23 mouse cellular contexts compared by ENCODE assay signal in the genomic region with DNA sequence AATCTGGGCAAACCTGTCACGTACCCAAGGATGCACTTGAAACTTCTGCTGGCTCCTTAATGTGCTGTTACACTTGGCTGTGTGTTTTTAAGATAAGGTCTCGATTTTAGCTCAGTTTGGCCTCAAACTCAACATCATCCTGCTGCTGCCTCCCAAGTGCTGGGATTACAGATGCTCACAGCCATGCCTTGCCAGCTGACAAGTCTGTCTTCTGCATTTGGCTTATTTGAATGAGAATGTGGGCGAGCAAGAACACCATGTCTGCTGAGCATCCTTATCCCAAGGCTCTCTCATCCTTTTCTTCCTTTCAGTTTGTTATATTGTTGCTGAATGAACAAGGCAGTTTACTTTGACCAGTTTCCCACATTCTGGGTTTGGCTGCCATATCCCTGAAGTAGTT. TPM values are rescaled to one million over a fixed set of nuclear protein-coding genes. Genes with fewer than 3 reads are reported as not detected.
A peak's percentile ranks its signal among the peaks of the same experiment; 100 is the strongest.
DNase-seq lines count a peak whose midpoint lies in the region; ATAC-seq and TF ChIP-seq lines count a peak whose summit lies in the region.
"Had no signal": no experiment of that assay in that cellular context is flagged by ENCODE, and none has a peak within 500 bp of the region (broad histone marks: within the 10 kb centered on the region; RNA-seq: fewer than 3 reads in every experiment).

No protein-coding gene starts in this region.

- DNase-seq in layer of hippocampus, adult 9-11 months = peak; percentile 39
- no peak for DNase-seq in layer of hippocampus, postnatal 10 days (ENCODE audit: low spot score in 2 of 2)
- DNase-seq in midbrain, embryonic 11.5 days (ENCODE audit: low spot score, missing footprints) = peak; percentile 59
- no peak for DNase-seq in midbrain, postnatal 0 days (ENCODE audit: low spot score)
- no peak for DNase-seq in limb, embryonic 10.5 days (ENCODE audit: low spot score)
- no peak for DNase-seq in urinary bladder, postnatal 4 days (ENCODE audit: low spot score in 2 of 2)
- DNase-seq: adrenal gland, adult 8-10 months; adrenal gland, postnatal 36 days; cerebellum, adult 11 months; cerebellum, adult 8-10 months; cerebellum, postnatal 14 days; embryo, embryonic 11 days; gastrocnemius, postnatal 14 days; heart, adult 2 months; heart, postnatal 14 days had no signal

- WGBS in midbrain, embryonic 11.5 days = 83% methylated on average over 3 of the region's 3 CpGs
- 84% methylated on average over 3 of the region's 3 CpGs for WGBS in midbrain, postnatal 0 days
- WGBS in embryonic facial prominence, embryonic 13.5 days = 77% methylated on average over 3 of the region's 3 CpGs
- 87% methylated on average over 3 of the region's 3 CpGs for WGBS in limb, embryonic 10.5 days

- TF ChIP-seq CTCF in midbrain, postnatal 0 days (IDR thresholded peaks at IDR 0.05) = no peak

- H3K27me3 ChIP-seq in midbrain, embryonic 11.5 days (ENCODE audit: control insufficient read depth, insufficient read depth, low read length) = no peaks in the 10 kb centered on the region
- H3K27me3 ChIP-seq in midbrain, postnatal 0 days (ENCODE audit: insufficient read depth, low read length) = no peaks in the 10 kb centered on the region
- no peaks in the 10 kb centered on the region for H3K27me3 ChIP-seq in embryonic facial prominence, embryonic 13.5 days
- no peaks in the 10 kb centered on the region for H3K27me3 ChIP-seq in limb, embryonic 10.5 days (ENCODE audit: low read depth, poor library complexity, severe bottlenecking)
- H3K27me3 ChIP-seq: heart, embryonic 15.5 days; hindbrain, embryonic 13.5 days had no signal

- H3K4me1 ChIP-seq in midbrain, embryonic 11.5 days (ENCODE audit: control insufficient read depth, insufficient read depth, low read length) = no peaks in the 10 kb centered on the region
- H3K4me1 ChIP-seq in midbrain, postnatal 0 days (ENCODE audit: insufficient read depth, low read length) = no peaks in the 10 kb centered on the region
- H3K4me1 ChIP-seq in embryonic facial prominence, embryonic 13.5 days = peaks cover 37% of the 10 kb centered on the region
- peaks cover 19% of the 10 kb centered on the region for H3K4me1 ChIP-seq in limb, embryonic 10.5 days
- H3K4me1 ChIP-seq: forebrain, embryonic 10.5 days had no signal

- H3K4me3 ChIP-seq in midbrain, embryonic 11.5 days (ENCODE audit: low read depth, low read length) = no peak overlapping the region
- H3K4me3 ChIP-seq in midbrain, postnatal 0 days (ENCODE audit: low read depth, low read length) = no peak overlapping the region
- no peak overlapping the region for H3K4me3 ChIP-seq in embryonic facial prominence, embryonic 13.5 days
- no peak overlapping the region for H3K4me3 ChIP-seq in limb, embryonic 10.5 days
- H3K4me3 ChIP-seq: erythroblast, embryonic 14.5 days; forebrain, embryonic 10.5 days; heart, adult 2 months; heart, embryonic 15.5 days; hindbrain, embryonic 13.5 days had no signal

- no peak overlapping the region for H3K27ac ChIP-seq in midbrain, embryonic 11.5 days (ENCODE audit: low read depth, low read length)
- no peak overlapping the region for H3K27ac ChIP-seq in midbrain, postnatal 0 days (ENCODE audit: low read depth, low read length)
- peak overlapping the region; percentile 5; the same call in 1 of the 2 replicates for H3K27ac ChIP-seq in embryonic facial prominence, embryonic 13.5 days
- H3K27ac ChIP-seq in limb, embryonic 10.5 days = 0 out of 2 replicates have a peak overlapping the region, but pooled peaks have one; percentile 58
- H3K27ac ChIP-seq: forebrain, embryonic 10.5 days; heart, adult 2 months; heart, embryonic 15.5 days; hindbrain, embryonic 13.5 days; hindbrain, postnatal 0 days had no signal

- no peak for ATAC-seq in midbrain, embryonic 11.5 days (ENCODE audit: low FRiP score)
- no peak for ATAC-seq in midbrain, postnatal 0 days (ENCODE audit: low FRiP score)
- ATAC-seq in embryonic facial prominence, embryonic 13.5 days (ENCODE audit: insufficient number of reproducible peaks, insufficient read depth, low FRiP score, low TSS enrichment, low read depth) = no peak
- ATAC-seq: forebrain, embryonic 14.5 days; hindbrain, postnatal 0 days had no signal

- no peak overlapping the region for H3K9ac ChIP-seq in midbrain, embryonic 11.5 days (ENCODE audit: low read length)
- no peak overlapping the region for H3K9ac ChIP-seq in midbrain, postnatal 0 days (replicated peaks; ENCODE audit: low read length, poor library complexity, severe bottlenecking)
- H3K9ac ChIP-seq in embryonic facial prominence, embryonic 13.5 days = no peak overlapping the region
- H3K9ac ChIP-seq: heart, embryonic 15.5 days; hindbrain, embryonic 13.5 days had no signal

- H3K4me2 ChIP-seq in midbrain, embryonic 11.5 days = no peak overlapping the region
- H3K4me2 ChIP-seq in midbrain, postnatal 0 days (ENCODE audit: low read depth, low read length, poor library complexity, severe bottlenecking) = no peak overlapping the region
- H3K4me2 ChIP-seq in embryonic facial prominence, embryonic 13.5 days = no peak overlapping the region
- H3K4me2 ChIP-seq: heart, embryonic 11.5 days; heart, embryonic 15.5 days; hindbrain, embryonic 13.5 days had no signal

- H3K9me3 ChIP-seq in midbrain, embryonic 11.5 days (ENCODE audit: control insufficient read depth, low read length) = no peaks in the 10 kb centered on the region
- H3K9me3 ChIP-seq in midbrain, postnatal 0 days (ENCODE audit: low read length) = no peaks in the 10 kb centered on the region
- no peaks in the 10 kb centered on the region for H3K9me3 ChIP-seq in embryonic facial prominence, embryonic 13.5 days
- no peaks in the 10 kb centered on the region for H3K9me3 ChIP-seq in limb, embryonic 10.5 days (replicated peaks)
- H3K9me3 ChIP-seq: forebrain, embryonic 10.5 days; heart, embryonic 15.5 days; hindbrain, embryonic 13.5 days had no signal

- H3K36me3 ChIP-seq in midbrain, embryonic 11.5 days (ENCODE audit: control insufficient read depth, insufficient read depth, low read length) = no peaks in the 10 kb centered on the region
- peaks cover 5% of the 10 kb centered on the region; the same call in 1 of the 2 replicates for H3K36me3 ChIP-seq in midbrain, postnatal 0 days (ENCODE audit: insufficient read depth, low read length)
- H3K36me3 ChIP-seq in embryonic facial prominence, embryonic 13.5 days = peaks cover 11% of the 10 kb centered on the region
- H3K36me3 ChIP-seq in limb, embryonic 10.5 days = peaks cover 26% of the 10 kb centered on the region
- H3K36me3 ChIP-seq: heart, embryonic 15.5 days had no signal

RNA-seq across cellular contexts. Expression of a gene that starts 39.4 kb away (rescaled TPM):
- 10 to 100 TPM; 36.1 to 36.7 TPM for total RNA-seq in layer of hippocampus, postnatal 10 days (2021)
- 53.1 and 56.4 TPM in 2 replicates for polyA plus RNA-seq in midbrain, embryonic 11.5 days (2014; fragmentation: Nextera tagmentation; extraction: Ambion mirVana)
- 41.7 and 44.2 TPM in 2 replicates for total RNA-seq in midbrain, postnatal 0 days (2014; rRNA removed)
- polyA plus RNA-seq in midbrain, postnatal 0 days (2015; fragmentation: Nextera tagmentation; extraction: Ambion mirVana) = 34.7 and 36.2 TPM in 2 replicates
- 158 and 211 TPM in 2 replicates for polyA plus RNA-seq in embryonic facial prominence, embryonic 13.5 days (2015; fragmentation: Nextera tagmentation; extraction: Ambion mirVana)
- 55.9 and 116 TPM in 2 replicates for polyA plus RNA-seq in limb, embryonic 10.5 days (2016; fragmentation: Nextera tagmentation; extraction: Ambion mirVana)

RNA-seq across cellular contexts. Expression of a gene that starts 50.8 kb away (rescaled TPM):
- total RNA-seq in layer of hippocampus, postnatal 10 days (2021) = 10 to 100 TPM; 36.3 to 36.9 TPM
- 69.5 and 81.7 TPM in 2 replicates for polyA plus RNA-seq in midbrain, embryonic 11.5 days (2014; fragmentation: Nextera tagmentation; extraction: Ambion mirVana)
- total RNA-seq in midbrain, postnatal 0 days (2014; rRNA removed) = 19.5 and 22.0 TPM in 2 replicates
- polyA plus RNA-seq in midbrain, postnatal 0 days (2015; fragmentation: Nextera tagmentation; extraction: Ambion mirVana) = 47.3 and 52.7 TPM in 2 replicates
- 96.8 and 106 TPM in 2 replicates for polyA plus RNA-seq in embryonic facial prominence, embryonic 13.5 days (2015; fragmentation: Nextera tagmentation; extraction: Ambion mirVana)
- polyA plus RNA-seq in limb, embryonic 10.5 days (2016; fragmentation: Nextera tagmentation; extraction: Ambion mirVana) = 110 and 113 TPM in 2 replicates

Comparison
In these comparisons a context has a peak if more than half of its experiments do, and no peak if none do; other contexts are left out.
1. DNase-seq: peak in layer of hippocampus, adult 9-11 months (single experiment) and midbrain, embryonic 11.5 days (single experiment); none in layer of hippocampus, postnatal 10 days (0 of 2), midbrain, postnatal 0 days (single experiment), limb, embryonic 10.5 days (single experiment) and urinary bladder, postnatal 4 days (0 of 2).
2. H3K27ac ChIP-seq: peak in embryonic facial prominence, embryonic 13.5 days (single experiment) and limb, embryonic 10.5 days (single experiment); none in midbrain, embryonic 11.5 days (single experiment) and midbrain, postnatal 0 days (single experiment).